Mouse (Mus musculus) heart, postnatal 0 days (tissue): ENCODE results near the gene Ccdc51. TPM values are rescaled to one million over a fixed set of nuclear protein-coding genes. Genes with fewer than 3 reads are reported as not detected.

Source experiments
- ATAC-seq: fragments of 200-750 bp; cut with Nextera tagmentation; 2 replicates; pipeline ENCODE4 v1.8.0; 2017; ENCODE audit warnings: low read depth, moderate number of reproducible peaks, moderate library complexity; ENCODE audit not compliant: insufficient read depth
- DNase-seq: peaks from one replicate; pipeline ENCODE4 v3.0.0-alpha.2; 2016; ENCODE audit warnings: low spot score
- H3K27ac ChIP-seq: fragments of 300-500 bp; sonication (generic); 2 replicates; pipeline ENCODE4 v1.5.1; 2014; ENCODE audit warnings: low read depth, mild to moderate bottlenecking
- H3K27me3 ChIP-seq: fragments of 300-500 bp; sonication (generic); 2 replicates; pipeline ENCODE4 v1.6.1; 2014; ENCODE audit warnings: low read length, mixed read lengths; ENCODE audit not compliant: control insufficient read depth, insufficient read depth
- H3K36me3 ChIP-seq: fragments of 300-500 bp; sonication (generic); replicated peaks from 2 replicates; pipeline ENCODE4 v1.6.1; 2014; ENCODE audit warnings: low read length, mixed read lengths; ENCODE audit not compliant: control insufficient read depth, insufficient read depth
- H3K4me1 ChIP-seq: fragments of 300-500 bp; sonication (generic); 2 replicates; pipeline ENCODE4 v1.6.1; 2014; ENCODE audit warnings: antibody characterized with exemption; ENCODE audit not compliant: control insufficient read depth, insufficient read depth
- H3K4me2 ChIP-seq: fragments of 300-500 bp; sonication (generic); 2 replicates; pipeline ENCODE4 v1.6.1; 2014; ENCODE audit warnings: low read depth, mild to moderate bottlenecking, low read length, moderate library complexity
- H3K4me3 ChIP-seq: fragments of 300-500 bp; sonication (generic); 2 replicates; pipeline ENCODE4 v1.5.1; 2014; ENCODE audit warnings: low read depth, low read length
- H3K9ac ChIP-seq: fragments of 300-500 bp; sonication (generic); replicated peaks from 2 replicates; pipeline ENCODE4 v1.6.1; 2014; ENCODE audit warnings: low read depth, low read length, mixed read lengths
- H3K9me3 ChIP-seq: fragments of 300-500 bp; sonication (generic); replicated peaks from 2 replicates; pipeline ENCODE4 v1.6.1; 2016; ENCODE audit warnings: low read length; ENCODE audit not compliant: control insufficient read depth
- CTCF ChIP-seq: IDR thresholded peaks from 2 replicates; pipeline ENCODE4 v1.5.1; 2016; ENCODE audit warnings: antibody characterized with exemption, control low read depth, low read depth
- EP300 ChIP-seq: IDR thresholded peaks from 2 replicates; pipeline ENCODE4 v1.6.1; 2016; ENCODE audit warnings: antibody characterized with exemption, low read depth
- WGBS: fragments of 180-500 bp; shearing (Covaris S2); extraction: QIAGEN DNeasy Blood & Tissue Kit; methylation state at CpG from one replicate; pipeline ENCODE4 v1.1.7; 2014; 5-methylcytosine and 5-hydroxymethylcytosine counted together
- polyA plus RNA-seq: library from polyadenylated mRNA; unstranded; fragments of >200 nt; fragmentation: Nextera tagmentation; extraction: Ambion mirVana; gene quantifications from 2 replicates; pipeline ENCODE4 v1.2.1, GENCODE M21; 2015
- total RNA-seq: library from RNA; depleted of rRNA; stranded (reverse); fragments of >200 nt; gene quantifications from 2 replicates; pipeline ENCODE4 v1.2.3, GENCODE M21; 2014; ENCODE audit warnings: low replicate concordance

The Ccdc51 gene
- total and polyA plus RNA-seq, 2 experiments from 2014 or later, result 11.6 to 14.3 TPM

DNA sequence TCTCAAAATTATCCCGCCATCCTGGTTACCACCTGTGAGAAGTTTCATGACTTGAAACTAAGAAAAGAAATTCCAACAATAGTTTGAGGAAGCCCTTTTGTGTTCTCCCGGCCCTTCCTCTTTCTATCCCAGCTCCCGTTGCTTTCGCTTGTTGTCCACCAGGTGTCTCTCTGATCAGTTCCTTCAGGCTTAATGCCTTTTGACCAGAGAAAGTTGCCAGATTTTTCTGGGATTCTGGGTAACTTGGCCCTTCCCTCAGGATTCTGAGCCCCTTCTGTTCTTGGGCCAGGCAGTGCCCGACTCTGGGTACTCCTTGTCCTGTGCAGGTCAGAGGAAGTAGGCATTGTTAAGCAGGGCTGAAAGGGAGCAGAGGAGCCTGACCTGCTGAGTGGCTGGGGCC, 5.7 kb downstream of the Ccdc51 start:
- no peak for ATAC-seq
- whole genome bisulfite sequencing, result 11% methylated on average over 5 of the region's 5 CpGs

DNA sequence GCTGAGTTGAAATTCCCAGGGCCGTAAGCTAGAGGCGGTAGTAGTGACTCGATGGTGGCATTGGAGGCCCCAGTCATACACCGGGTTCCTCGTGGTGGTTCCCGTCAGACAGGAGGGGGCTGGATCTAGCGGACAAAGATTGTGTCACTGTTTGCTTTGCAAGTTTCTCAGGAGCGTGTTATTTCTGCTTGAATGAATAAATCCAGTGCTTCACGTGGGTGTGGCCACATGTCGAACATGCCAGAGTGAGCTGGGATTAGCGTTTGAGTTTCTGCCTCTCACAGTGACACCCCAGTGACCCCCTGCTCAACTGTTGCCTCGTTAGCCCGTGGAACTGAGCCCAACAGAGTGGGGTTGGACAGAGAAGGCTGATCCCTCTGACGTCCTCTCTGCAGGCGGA, 8.2 kb downstream of the Ccdc51 start:
- WGBS, result 78% methylated on average over 15 of the region's 15 CpGs
- DNase-seq, result no peak
- TF ChIP-seq CTCF, result no peak
- TF ChIP-seq EP300, result no peak
- H3K36me3 ChIP-seq, result peaks cover 5% of the 10 kb centered on the region
- H3K27ac ChIP-seq, result no peak overlapping the region
- H3K27me3 ChIP-seq, result no peaks in the 10 kb centered on the region
- H3K4me2 ChIP-seq, result no peak overlapping the region
- ATAC-seq, result no peak
- H3K4me1 ChIP-seq, result peaks cover 11% of the 10 kb centered on the region
- no peaks in the 10 kb centered on the region for H3K9me3 ChIP-seq
- H3K4me3 ChIP-seq, result no peak overlapping the region
- no peak overlapping the region for H3K9ac ChIP-seq

More for the DNA sequence above, 5.7 kb downstream of the Ccdc51 start:
- peak; percentile 68 for TF ChIP-seq CTCF
- no peak for TF ChIP-seq EP300
- Histone ChIP-seq H3K9ac (no peak overlapping the region), H3K27me3 (no peaks in the 10 kb centered on the region), H3K36me3 (peaks cover 5% of the 10 kb centered on the region), H3K9me3 (no peaks in the 10 kb centered on the region), H3K4me3 (no peak overlapping the region), H3K27ac (no peak overlapping the region), H3K4me2 (no peak overlapping the region), H3K4me1 (peaks cover 5% of the 10 kb centered on the region)
- DNase-seq, result peak; percentile 69

DNA sequence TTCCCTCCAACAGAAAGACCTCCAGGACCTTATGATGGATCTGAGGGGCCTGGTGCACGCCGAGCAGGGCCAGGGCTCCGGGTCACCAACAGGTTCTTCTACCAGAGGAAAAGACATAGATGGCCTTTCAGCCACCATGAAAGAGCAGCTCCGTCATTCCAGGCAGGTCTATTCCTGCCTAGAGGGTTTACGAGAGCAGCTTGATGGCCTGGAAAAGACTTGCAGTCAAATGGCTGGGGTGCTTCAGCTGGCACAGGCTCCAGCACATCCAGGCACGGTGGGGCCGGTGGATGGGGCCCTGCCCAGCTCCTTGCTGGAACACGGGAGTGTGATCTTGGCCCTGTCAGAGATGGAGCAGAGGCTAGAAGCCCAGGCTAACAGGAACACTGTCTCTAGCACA, 9.5 kb downstream of the Ccdc51 start:
- TF ChIP-seq CTCF, result no peak
- TF ChIP-seq EP300, result no peak
- H3K9me3 ChIP-seq, result no peaks in the 10 kb centered on the region
- H3K4me1 ChIP-seq, result peaks cover 22% of the 10 kb centered on the region
- ATAC-seq (no peak), DNase-seq (no peak)
- WGBS, result 88% methylated on average over 8 of the region's 8 CpGs
- peaks cover 5% of the 10 kb centered on the region for H3K36me3 ChIP-seq
- no peak overlapping the region for H3K9ac ChIP-seq
- no peak overlapping the region for H3K27ac ChIP-seq
- no peak overlapping the region for H3K4me2 ChIP-seq
- no peak overlapping the region for H3K4me3 ChIP-seq
- H3K27me3 ChIP-seq, result no peaks in the 10 kb centered on the region

- Histone ChIP-seq H3K4me2 (no peak overlapping the region), H3K9ac (no peak overlapping the region), H3K36me3 (peaks cover 5% of the 10 kb centered on the region), H3K9me3 (no peaks in the 10 kb centered on the region), H3K27me3 (no peaks in the 10 kb centered on the region), H3K4me1 (peaks cover 30% of the 10 kb centered on the region), H3K4me3 (no peak overlapping the region), H3K27ac (no peak overlapping the region)
- 66% methylated on average over 6 of the region's 6 CpGs for WGBS
- ATAC-seq, result no peak
- TF ChIP-seq CTCF, result no peak
- TF ChIP-seq EP300, result no peak
- no peak for DNase-seq
These were observed 10.5 kb downstream of the Ccdc51 start for GRCm38 (mm10) chr9:109092799-109093198.

GRCm38 (mm10) chr9:109093786-109094552, 11.7 kb downstream of the Ccdc51 start:
- Histone ChIP-seq H3K4me1 (peaks cover 41% of the 10 kb centered on the region), H3K9me3 (no peaks in the 10 kb centered on the region), H3K36me3 (peaks cover 5% of the 10 kb centered on the region), H3K4me3 (peak overlapping the region; percentile 69), H3K27ac (peak overlapping the region; percentile 88), H3K4me2 (peak overlapping the region; percentile 94), H3K9ac (no peak overlapping the region), H3K27me3 (no peaks in the 10 kb centered on the region)
- 18% methylated on average over 11 of the region's 11 CpGs for WGBS
- TF ChIP-seq EP300, result no peak
- no peak for TF ChIP-seq CTCF
- ATAC-seq, result no peak
- DNase-seq, result peak; percentile 66
